Mouse (Mus musculus) lung, adult 2 months (tissue): ENCODE data around the gene Atp1b3.

Experiments used
- CTCF ChIP-seq: fragments of 200-500 bp; IDR thresholded peaks from 2 replicates; pipeline ENCODE4 v1.5.1; 2011; ENCODE audit warnings: mild to moderate bottlenecking, low read length, control low read depth; ENCODE audit not compliant: insufficient read depth
- POLR2A ChIP-seq: fragments of 200-500 bp; IDR thresholded peaks from 2 replicates; pipeline ENCODE4 v1.6.1; 2011; ENCODE audit warnings: low read depth, mild to moderate bottlenecking, control low read depth, low read length, borderline replicate concordance; ENCODE audit errors: extremely low read depth

- TF ChIP-seq CTCF (no peak), POLR2A (no peak)
Measured at GRCm38 (mm10) chr9:96369654-96370384, 5.6 kb upstream of the Atp1b3 start.
